Mouse (Mus musculus) megakaryocyte, embryonic 14.5 days (primary cell): ENCODE results near the gene Usp54.

Experiments used
- FLI1 ChIP-seq: IDR thresholded peaks from 2 replicates; pipeline ENCODE4 v1.6.1; 2012; ENCODE audit warnings: low read length, inconsistent platforms, mixed read lengths
- GATA1 ChIP-seq: IDR thresholded peaks from 3 replicates; pipeline ENCODE4 v1.6.1; 2012; ENCODE audit warnings: mixed read lengths, low read length, inconsistent platforms, borderline replicate concordance

- TF ChIP-seq GATA1 (no peak), FLI1 (no peak)
These were observed 76.2 kb downstream of the Usp54 start for GRCm38 (mm10) chr14:20564692-20565091.
